Mouse (Mus musculus): ENCODE data around the gene Prkn. TPM values are rescaled to one million over a fixed set of nuclear protein-coding genes. Genes with fewer than 3 reads are reported as not detected.

Gene Prkn
- total and polyA plus RNA-seq, 3 experiments, result 0.86 to 5.7 (median 2.3) TPM

DNA sequence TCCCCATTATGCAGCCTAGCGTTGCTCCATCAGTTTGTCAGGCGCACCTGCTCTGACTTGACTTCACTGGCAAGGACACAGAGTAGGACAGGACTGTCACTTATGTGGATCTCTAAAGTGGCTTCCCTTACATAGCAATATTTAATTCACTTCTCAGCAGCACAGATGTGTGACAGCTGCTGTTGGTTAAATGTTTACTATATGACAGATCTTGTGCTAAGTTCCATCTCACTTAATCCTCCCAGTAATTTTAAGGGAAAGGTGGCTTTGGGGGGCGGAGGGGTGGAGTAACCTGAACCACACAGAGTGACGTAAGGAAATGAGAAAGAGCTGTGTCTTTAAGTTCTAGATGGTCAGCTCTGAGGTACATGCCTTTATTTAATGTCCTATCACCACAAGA lies 1072.0 kb downstream of the Prkn start:
- no peak for DNase-seq (ENCODE audit: low spot score)
- H3K27me3 ChIP-seq (ENCODE audit: insufficient read depth, low read length), result peaks cover 26% of the 10 kb centered on the region
- ATAC-seq (ENCODE audit: extremely low read depth, insufficient number of reproducible peaks, low FRiP score, poor library complexity, severe bottlenecking), result no peak
- no peak for TF ChIP-seq GATA2 (IDR thresholded peaks at IDR 0.05; ENCODE audit: borderline replicate concordance, low read depth, low read length)
- TF ChIP-seq TAL1 (conservative IDR thresholded peaks at IDR 0.05; ENCODE audit: low read depth, low read length), result no peak
- no peak for TF ChIP-seq GATA1 (IDR thresholded peaks at IDR 0.05; ENCODE audit: borderline replicate concordance, low read length)
- no peak for TF ChIP-seq CTCF (IDR thresholded peaks at IDR 0.05; ENCODE audit: low read depth, low read length)
- TF ChIP-seq POLR2AphosphoS5 (IDR thresholded peaks at IDR 0.05; ENCODE audit: insufficient replicate concordance, low read depth, low read length), result no peak
- H3K9me3 ChIP-seq (replicated peaks), result no peaks in the 10 kb centered on the region
- H3K4me3 ChIP-seq (ENCODE audit: low read depth, low read length), result no peak overlapping the region
- no peaks in the 10 kb centered on the region for H3K4me1 ChIP-seq (ENCODE audit: insufficient read depth, low read depth, low read length)
- H3K36me3 ChIP-seq (replicated peaks), result no peaks in the 10 kb centered on the region

DNA sequence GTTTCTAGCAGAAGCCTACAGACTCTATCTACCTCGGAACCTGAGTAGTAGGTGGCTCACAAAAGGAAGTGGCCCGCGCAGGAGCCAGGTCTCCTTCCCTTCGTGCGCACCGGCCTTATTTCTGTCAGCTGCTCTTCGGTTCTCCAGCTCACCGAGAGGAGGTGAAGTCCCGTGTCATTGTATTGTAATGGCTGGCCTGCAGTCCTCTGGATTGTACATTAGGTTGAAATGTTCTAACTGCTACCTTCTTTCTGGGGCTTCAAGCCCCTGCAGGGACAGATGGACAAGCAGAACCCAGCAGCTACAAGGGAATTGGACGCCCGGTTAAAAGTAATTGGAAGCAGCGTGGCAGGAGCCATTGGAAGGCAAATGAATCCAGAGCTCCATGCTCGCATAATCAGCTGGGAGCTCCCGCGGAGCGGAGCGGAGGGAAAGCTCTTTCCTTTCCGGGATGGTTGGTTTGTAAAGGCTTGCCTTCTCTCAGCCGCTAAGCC lies 1072.7 kb downstream of the Prkn start:
- ATAC-seq (ENCODE audit: extremely low read depth, insufficient number of reproducible peaks, low FRiP score, poor library complexity, severe bottlenecking) (no peak), DNase-seq (ENCODE audit: low spot score) (no peak)
- Histone ChIP-seq H3K27me3 (ENCODE audit: insufficient read depth, low read length) (peaks cover 23% of the 10 kb centered on the region), H3K9me3 (replicated peaks) (no peaks in the 10 kb centered on the region), H3K4me3 (ENCODE audit: low read depth, low read length) (no peak overlapping the region), H3K4me1 (ENCODE audit: insufficient read depth, low read depth, low read length) (no peaks in the 10 kb centered on the region), H3K36me3 (replicated peaks) (no peaks in the 10 kb centered on the region)
- no peak for TF ChIP-seq GATA2 (IDR thresholded peaks at IDR 0.05; ENCODE audit: borderline replicate concordance, low read depth, low read length)

DNA sequence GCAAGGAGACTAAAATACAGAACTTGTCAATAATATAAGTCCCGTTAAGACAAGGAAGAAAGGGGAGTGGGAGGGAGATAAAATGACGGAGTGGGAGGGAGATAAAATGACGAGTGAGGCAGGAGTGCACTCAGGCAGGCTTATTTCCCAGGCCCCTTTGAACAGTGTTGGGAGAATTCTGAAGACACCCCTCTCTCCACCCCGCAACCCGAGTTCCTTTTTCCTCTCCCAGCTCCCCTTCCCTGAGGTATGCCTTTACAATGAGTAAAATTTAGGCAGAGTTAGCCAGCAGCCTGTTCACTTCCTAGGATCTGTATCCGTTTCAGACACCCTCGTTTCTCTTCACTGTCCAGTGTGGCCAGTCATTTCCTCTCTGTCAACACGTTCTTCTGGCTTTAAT lies 1073.4 kb downstream of the Prkn start:
- H3K36me3 ChIP-seq (replicated peaks), result no peaks in the 10 kb centered on the region
- no peak for DNase-seq (ENCODE audit: low spot score)

DNA sequence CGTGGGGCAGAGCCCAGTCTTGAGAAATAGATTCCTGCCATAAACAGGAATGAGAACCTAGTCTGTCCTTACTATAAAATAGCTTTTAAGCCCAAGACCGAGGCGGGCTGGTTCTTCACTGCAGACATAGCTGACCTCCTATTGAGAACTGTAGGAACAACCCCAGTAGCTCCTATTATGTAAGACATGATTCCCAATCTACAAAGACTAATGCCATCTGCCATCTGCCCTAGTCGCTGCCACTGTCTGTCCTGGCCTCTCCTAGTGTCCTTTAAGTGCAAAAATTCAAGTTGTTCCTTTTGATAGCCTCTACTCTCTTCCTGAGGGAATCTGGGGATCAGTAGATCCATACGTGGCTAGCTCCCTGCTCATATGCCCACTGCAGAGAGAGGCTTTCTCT lies 1074.3 kb downstream of the Prkn start:
- no peak for ATAC-seq (ENCODE audit: extremely low read depth, insufficient number of reproducible peaks, low FRiP score, poor library complexity, severe bottlenecking)
- no peak for TF ChIP-seq GATA2 (IDR thresholded peaks at IDR 0.05; ENCODE audit: borderline replicate concordance, low read depth, low read length)
- TF ChIP-seq POLR2AphosphoS5 (IDR thresholded peaks at IDR 0.05; ENCODE audit: insufficient replicate concordance, low read depth, low read length), result no peak
- no peak for TF ChIP-seq GATA1 (IDR thresholded peaks at IDR 0.05; ENCODE audit: borderline replicate concordance, low read length)
- TF ChIP-seq TAL1 (conservative IDR thresholded peaks at IDR 0.05; ENCODE audit: low read depth, low read length), result no peak
- no peak for TF ChIP-seq CTCF (IDR thresholded peaks at IDR 0.05; ENCODE audit: low read depth, low read length)

More for the DNA sequence above, 1073.4 kb downstream of the Prkn start:
- H3K27me3 ChIP-seq (ENCODE audit: insufficient read depth, low read length), result peaks cover 26% of the 10 kb centered on the region
- no peaks in the 10 kb centered on the region for H3K4me1 ChIP-seq (ENCODE audit: insufficient read depth, low read depth, low read length)
- no peak for TF ChIP-seq GATA2 (IDR thresholded peaks at IDR 0.05; ENCODE audit: borderline replicate concordance, low read depth, low read length)
- TF ChIP-seq GATA1 (IDR thresholded peaks at IDR 0.05; ENCODE audit: borderline replicate concordance, low read length), result no peak
- TF ChIP-seq POLR2AphosphoS5 (IDR thresholded peaks at IDR 0.05; ENCODE audit: insufficient replicate concordance, low read depth, low read length), result no peak
- TF ChIP-seq CTCF (IDR thresholded peaks at IDR 0.05; ENCODE audit: low read depth, low read length), result no peak
- no peak for TF ChIP-seq TAL1 (conservative IDR thresholded peaks at IDR 0.05; ENCODE audit: low read depth, low read length)
- ATAC-seq (ENCODE audit: extremely low read depth, insufficient number of reproducible peaks, low FRiP score, poor library complexity, severe bottlenecking), result no peak
- no peaks in the 10 kb centered on the region for H3K9me3 ChIP-seq (replicated peaks)
- no peak overlapping the region for H3K4me3 ChIP-seq (ENCODE audit: low read depth, low read length)

DNA sequence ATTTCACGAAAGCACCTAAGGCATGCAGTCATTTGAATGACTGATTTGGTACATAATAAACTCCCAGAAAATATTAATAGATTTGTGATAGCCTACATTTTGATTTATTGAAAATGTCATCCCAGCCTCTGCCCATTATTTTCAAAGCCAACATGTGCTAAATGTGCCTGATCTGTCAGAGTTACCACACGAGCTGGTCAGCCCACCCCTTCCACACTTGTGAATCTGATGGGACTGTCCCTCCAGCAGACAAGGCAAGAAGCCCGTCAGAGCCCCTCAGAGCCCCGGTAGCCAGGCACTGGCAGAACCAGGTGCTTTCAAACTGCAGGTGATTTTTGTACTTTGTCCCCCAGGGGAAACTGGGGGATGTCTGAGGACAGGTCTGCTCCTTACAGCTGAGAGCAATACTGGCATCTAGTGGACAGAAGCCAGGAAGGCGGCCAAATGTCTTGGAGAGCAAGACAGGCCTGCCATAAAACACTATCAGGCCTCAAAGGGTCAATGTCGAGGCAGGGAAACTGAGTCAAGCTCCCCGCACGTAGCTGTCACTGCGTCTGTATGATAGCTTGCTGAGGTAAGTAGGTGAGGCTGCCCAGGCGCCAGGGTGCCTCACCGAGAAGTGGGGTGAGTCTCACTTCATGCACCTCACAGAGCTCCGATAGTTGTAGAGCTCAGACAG lies 1078.1 kb downstream of the Prkn start:
- DNase-seq (ENCODE audit: low spot score), result no peak
- Histone ChIP-seq H3K4me1 (ENCODE audit: insufficient read depth, low read depth, low read length) (no peaks in the 10 kb centered on the region), H3K36me3 (replicated peaks) (no peaks in the 10 kb centered on the region), H3K9me3 (replicated peaks) (no peaks in the 10 kb centered on the region), H3K27me3 (ENCODE audit: insufficient read depth, low read length) (peaks cover 17% of the 10 kb centered on the region), H3K4me3 (ENCODE audit: low read depth, low read length) (no peak overlapping the region)
- no peak for ATAC-seq (ENCODE audit: extremely low read depth, insufficient number of reproducible peaks, low FRiP score, poor library complexity, severe bottlenecking)
- TF ChIP-seq GATA2 (IDR thresholded peaks at IDR 0.05; ENCODE audit: borderline replicate concordance, low read depth, low read length) (no peak), GATA1 (IDR thresholded peaks at IDR 0.05; ENCODE audit: borderline replicate concordance, low read length) (no peak), TAL1 (conservative IDR thresholded peaks at IDR 0.05; ENCODE audit: low read depth, low read length) (no peak), POLR2AphosphoS5 (IDR thresholded peaks at IDR 0.05; ENCODE audit: insufficient replicate concordance, low read depth, low read length) (no peak), CTCF (IDR thresholded peaks at IDR 0.05; ENCODE audit: low read depth, low read length) (no peak)

More for the DNA sequence above, 1074.3 kb downstream of the Prkn start:
- Histone ChIP-seq H3K9me3 (replicated peaks) (no peaks in the 10 kb centered on the region), H3K27me3 (ENCODE audit: insufficient read depth, low read length) (peaks cover 27% of the 10 kb centered on the region), H3K4me3 (ENCODE audit: low read depth, low read length) (no peak overlapping the region), H3K36me3 (replicated peaks) (no peaks in the 10 kb centered on the region), H3K4me1 (ENCODE audit: insufficient read depth, low read depth, low read length) (no peaks in the 10 kb centered on the region)
- DNase-seq (ENCODE audit: low spot score), result no peak

DNA sequence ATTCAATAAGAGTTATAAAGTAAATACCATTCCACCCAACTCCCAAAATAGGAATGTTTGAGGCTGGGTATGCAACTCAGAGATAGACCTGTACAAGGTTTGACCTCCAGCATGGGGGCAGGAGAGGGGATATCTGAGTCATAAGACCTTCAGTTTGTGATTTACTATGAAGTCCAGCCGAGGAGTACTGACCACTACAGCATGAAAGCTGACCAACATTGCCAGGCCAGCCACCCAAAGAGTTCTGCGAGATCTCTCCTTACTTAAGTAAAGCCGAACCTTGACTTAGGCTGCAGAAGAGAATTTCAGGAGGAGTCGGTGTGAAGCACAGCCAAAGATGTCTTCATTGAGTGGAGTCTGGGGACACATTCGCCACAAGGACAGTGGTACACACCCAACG lies 1079.4 kb downstream of the Prkn start:
- H3K36me3 ChIP-seq (replicated peaks), result no peaks in the 10 kb centered on the region
- H3K27me3 ChIP-seq (ENCODE audit: insufficient read depth, low read length), result peaks cover 12% of the 10 kb centered on the region; the same call in 1 of the 2 replicates
- H3K4me3 ChIP-seq (ENCODE audit: low read depth, low read length), result no peak overlapping the region
- H3K9me3 ChIP-seq (replicated peaks), result no peaks in the 10 kb centered on the region
- no peak for TF ChIP-seq TAL1 (conservative IDR thresholded peaks at IDR 0.05; ENCODE audit: low read depth, low read length)
- TF ChIP-seq CTCF (IDR thresholded peaks at IDR 0.05; ENCODE audit: low read depth, low read length), result no peak
- TF ChIP-seq GATA1 (IDR thresholded peaks at IDR 0.05; ENCODE audit: borderline replicate concordance, low read length), result no peak
- no peak for TF ChIP-seq POLR2AphosphoS5 (IDR thresholded peaks at IDR 0.05; ENCODE audit: insufficient replicate concordance, low read depth, low read length)
- no peak for TF ChIP-seq GATA2 (IDR thresholded peaks at IDR 0.05; ENCODE audit: borderline replicate concordance, low read depth, low read length)
- no peaks in the 10 kb centered on the region for H3K4me1 ChIP-seq (ENCODE audit: insufficient read depth, low read depth, low read length)
- ATAC-seq (ENCODE audit: extremely low read depth, insufficient number of reproducible peaks, low FRiP score, poor library complexity, severe bottlenecking) (no peak), DNase-seq (ENCODE audit: low spot score) (no peak)

Data from G1E (cell line).